Mouse (Mus musculus): ENCODE data around the gene Pex5. TPM values are rescaled to one million over a fixed set of nuclear protein-coding genes. Genes with fewer than 3 reads are reported as not detected.
"Not testable (repeated sequence)": the region's sequence is repeated elsewhere in the genome, so short reads cannot be mapped to it uniquely, and the experiment has no call there.

The Pex5 gene
- total RNA-seq, 2 experiments from 2014 or later, result 93.1 to 104 TPM

DNA sequence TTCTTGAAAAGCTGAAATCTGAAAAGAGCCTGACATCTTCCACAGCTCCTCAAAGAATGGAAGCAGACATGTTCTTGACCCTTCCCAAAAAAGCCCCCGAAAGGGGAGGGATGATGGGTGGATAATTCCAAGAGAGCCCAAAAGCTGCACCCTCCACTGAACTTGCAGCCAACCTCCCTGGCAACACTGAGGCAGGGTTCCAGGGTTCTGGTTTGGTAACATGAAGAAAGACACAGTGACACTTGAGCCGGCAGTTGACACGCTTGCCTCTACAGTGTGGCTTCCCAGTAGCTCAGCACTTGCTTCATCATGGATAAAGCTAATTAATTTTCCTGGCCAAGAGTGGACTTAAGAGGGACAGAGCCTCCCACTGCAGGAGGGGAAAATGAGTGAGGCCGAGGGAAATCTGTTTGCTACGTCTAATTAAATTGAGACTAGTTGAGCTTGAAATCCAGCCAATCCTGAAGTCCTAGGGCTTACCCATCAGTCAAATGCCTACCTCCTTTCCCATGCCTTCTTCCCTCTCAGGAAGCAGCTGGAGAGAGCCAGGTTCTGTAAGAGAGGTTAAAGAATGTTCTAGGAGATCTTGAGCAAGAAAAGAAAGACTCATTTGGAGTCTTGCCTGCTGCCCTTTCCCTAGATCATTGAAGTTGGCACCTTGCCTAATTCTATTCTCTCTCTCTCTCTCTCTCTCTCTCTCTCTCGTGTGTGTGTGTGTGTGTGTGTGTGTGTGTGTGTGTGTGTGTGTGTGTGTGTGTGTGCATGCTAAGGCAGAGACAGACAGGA, 13.1 kb upstream of the Pex5 start:
- DNase-seq, result no peak

DNA sequence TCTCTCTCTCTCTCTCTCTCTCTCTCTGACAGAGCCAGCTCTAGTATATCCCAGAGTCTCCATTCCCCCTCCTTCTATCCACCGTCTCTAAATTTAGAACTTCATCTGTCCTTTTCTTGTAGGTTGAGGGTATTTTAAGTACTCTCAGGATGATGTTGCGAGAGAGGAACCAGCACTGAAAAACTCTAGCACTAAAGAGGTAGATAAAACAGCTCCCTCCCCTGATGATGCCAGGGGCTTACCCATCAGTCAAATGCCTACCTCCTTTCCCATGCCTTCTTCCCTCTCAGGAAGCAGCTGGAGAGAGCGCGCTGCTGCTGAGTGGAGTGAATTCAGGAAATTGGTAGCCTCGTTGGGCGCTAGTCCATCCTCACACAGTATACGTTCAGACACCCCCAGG, 12.4 kb upstream of the Pex5 start:
- no peak for DNase-seq

- DNase-seq, result peak; percentile 48
Measured at GRCm38 (mm10) chr6:124426604-124427003, 11.7 kb upstream of the Pex5 start.

- DNase-seq, result no peak
Measured at GRCm38 (mm10) chr6:124425523-124425922, 10.7 kb upstream of the Pex5 start.

GRCm38 (mm10) chr6:124425042-124425441, 10.2 kb upstream of the Pex5 start:
- peak; percentile 53 for DNase-seq

GRCm38 (mm10) chr6:124424068-124424498, 9.2 kb upstream of the Pex5 start:
- no peak for DNase-seq

GRCm38 (mm10) chr6:124418686-124419085, 3.8 kb upstream of the Pex5 start:
- DNase-seq, result no peak

DNA sequence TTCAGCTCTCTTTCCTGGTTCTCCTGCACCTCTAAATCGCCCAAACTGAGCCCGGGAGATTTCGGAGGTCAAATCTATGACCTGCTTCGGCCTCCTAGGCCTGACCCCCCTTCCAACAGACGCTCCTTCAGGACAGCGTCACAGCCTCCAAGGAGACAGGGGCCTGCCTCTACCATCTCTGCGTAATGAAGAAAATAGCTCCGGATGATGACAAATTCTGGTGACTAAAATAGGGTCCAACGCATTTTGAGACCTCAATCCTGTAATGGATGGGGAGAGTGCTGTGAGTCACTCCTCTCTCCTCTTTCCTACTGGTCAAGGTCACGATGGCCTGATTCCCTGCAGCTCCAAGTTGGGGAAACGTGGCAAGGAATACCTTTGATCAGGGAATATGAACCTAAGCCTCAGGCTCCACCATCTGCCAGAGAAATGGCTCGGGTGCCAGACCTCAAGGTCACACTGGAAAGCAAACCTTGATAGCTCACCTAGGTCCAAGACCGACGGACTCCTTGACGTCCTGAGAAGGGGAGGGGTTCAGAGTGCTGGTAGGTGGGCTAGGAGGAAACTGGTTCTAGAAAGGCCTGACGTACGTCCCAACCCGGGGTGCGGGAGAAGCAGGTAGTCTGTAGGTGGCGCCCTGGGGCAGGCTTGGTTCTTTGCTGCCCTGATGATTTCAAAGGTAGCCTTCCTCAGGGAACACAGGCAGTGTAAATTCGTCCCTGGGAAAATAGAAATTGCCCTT, 651 bp upstream of the Pex5 start:
- peak; percentile 94 for DNase-seq

GRCm38 (mm10) chr6:124414150-124414926, 529 bp downstream of the Pex5 start:
- peak; percentile 59 for DNase-seq

DNA sequence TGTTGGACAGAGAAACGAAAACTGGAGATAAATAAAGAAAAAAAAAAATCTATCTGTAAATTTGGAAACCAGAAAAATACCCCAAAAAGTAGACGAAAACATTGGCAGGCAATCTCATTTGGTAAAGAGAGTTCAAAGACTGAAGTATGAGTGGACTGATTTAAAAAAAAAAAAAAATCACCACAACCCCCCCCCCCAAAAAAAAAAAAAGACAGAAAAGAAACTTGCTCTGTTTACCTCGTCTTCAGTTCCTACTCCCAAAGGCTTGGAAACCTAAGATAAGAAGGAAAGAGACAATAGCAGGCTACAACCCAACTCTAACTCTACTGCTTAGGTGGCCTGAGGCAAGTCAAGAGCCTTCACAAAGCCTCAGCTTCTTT, 1.1 kb downstream of the Pex5 start:
- no peak for DNase-seq

DNA sequence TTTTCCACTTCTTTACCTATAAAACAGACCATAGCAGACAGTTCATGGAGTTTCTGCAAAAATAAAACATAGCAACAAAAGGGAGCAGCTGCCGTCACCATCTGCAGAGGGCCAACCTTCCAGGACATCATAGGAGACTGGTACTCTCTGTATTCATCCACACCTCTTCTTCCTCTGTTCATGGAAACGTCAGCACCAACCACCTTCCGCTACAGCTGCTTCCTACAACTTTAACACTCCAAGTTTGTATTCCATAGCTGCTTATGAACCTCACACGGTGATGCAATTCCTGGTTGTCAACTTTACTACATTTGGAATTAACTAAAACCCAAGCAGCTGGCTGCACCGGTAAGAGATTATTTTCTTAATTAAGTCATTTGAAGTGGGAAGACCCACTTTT, 6.5 kb downstream of the Pex5 start:
- DNase-seq, result no peak

DNA sequence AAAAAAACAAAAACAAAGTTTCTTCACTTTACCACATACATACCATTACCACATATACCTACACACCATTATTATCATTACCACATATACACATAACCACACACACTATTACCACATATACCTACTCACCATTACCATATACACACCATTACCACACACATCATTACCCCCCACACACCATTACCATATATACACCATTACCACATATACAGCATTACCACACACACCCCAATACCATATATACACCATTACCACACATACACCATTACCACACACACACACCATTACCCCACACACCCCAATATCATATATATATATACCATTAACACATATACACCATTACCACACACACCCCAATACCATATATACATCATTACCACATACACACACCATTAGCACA, 7.7 kb downstream of the Pex5 start:
- no peak for DNase-seq

GRCm38 (mm10) chr6:124406326-124406725, 8.5 kb downstream of the Pex5 start:
- DNase-seq, result no peak

DNA sequence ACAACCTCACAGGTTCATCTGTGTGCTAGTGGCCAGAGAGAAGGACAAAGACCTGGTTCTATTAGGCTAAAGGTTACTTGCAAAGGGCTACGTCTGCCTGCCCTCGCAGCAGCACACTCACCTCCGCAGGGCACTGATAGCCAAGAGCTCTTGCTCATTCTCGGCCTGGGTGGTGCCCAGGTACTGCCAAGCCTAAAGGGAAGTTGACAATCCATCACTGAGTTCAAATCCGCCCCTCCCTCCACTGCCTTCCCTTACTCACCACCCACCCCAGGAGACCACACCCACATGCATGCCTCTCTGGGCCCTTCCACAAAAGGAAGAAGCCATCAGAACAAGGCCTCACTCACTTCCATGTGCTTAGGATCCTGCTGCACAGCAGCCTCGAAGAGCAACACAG, 15.1 kb downstream of the Pex5 start:
- no peak for DNase-seq

GRCm38 (mm10) chr6:124394991-124395390, 19.9 kb downstream of the Pex5 start:
- DNase-seq, result not testable (repeated sequence)

DNA sequence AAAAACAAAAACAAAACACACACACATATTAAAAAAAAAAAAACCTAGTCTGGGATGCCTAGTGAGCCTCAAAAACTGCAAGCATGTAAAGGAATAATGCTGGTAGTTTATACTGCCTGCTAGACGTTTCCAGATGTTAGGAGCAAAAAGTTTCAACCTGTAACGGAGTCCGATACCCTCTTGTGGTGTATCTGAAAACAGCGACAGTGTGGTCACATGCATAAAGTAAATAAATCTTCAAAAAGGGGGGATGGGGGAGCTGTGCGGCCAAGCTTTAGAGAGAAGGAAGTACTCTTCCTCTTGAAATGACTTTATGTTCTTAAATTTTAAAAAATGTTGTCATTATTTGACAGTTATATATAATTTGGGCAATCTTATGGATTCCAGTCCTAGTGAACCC, 34.7 kb downstream of the Pex5 start:
- no peak for DNase-seq

DNA sequence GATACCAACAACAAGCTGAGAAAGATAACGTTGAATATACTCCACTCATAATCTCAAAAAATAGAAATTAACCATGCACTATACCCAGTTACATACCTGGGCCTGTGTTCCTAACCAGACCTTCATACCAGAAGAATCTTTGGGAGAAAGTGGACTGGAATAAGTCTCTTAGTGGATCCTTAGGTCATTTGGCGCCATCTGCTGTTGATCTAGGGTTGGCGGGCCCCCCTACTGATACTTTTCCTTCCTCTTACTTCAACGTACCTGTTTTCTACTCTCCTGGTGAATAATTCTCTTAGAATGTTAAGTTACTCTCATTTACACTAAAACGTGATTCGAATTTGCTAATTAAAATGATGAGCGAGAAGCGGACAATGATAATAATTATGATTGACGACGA, 35.5 kb downstream of the Pex5 start:
- peak; percentile 74 for DNase-seq

GRCm38 (mm10) chr6:124377494-124378255, 37.2 kb downstream of the Pex5 start:
- no peak for DNase-seq

DNA sequence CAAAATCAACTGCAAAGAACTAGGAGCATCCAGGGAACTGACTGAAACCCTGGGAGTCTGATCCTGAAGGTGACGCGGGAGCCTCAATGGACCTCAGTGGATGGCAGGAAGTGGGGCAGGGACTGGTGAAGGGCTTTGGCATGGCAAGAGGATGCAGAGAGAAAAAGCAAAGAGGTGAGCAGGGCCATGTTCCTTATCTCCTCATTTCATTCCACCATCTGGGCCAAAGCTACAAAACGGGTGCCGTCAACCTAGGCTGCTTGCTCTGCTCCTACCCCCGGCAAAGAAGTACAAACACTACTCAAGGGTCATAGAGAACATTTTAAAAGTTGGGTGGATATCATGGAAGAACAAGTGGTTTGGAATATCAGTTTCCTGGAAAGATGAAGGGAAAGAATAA, 38.6 kb downstream of the Pex5 start:
- DNase-seq, result no peak

DNA sequence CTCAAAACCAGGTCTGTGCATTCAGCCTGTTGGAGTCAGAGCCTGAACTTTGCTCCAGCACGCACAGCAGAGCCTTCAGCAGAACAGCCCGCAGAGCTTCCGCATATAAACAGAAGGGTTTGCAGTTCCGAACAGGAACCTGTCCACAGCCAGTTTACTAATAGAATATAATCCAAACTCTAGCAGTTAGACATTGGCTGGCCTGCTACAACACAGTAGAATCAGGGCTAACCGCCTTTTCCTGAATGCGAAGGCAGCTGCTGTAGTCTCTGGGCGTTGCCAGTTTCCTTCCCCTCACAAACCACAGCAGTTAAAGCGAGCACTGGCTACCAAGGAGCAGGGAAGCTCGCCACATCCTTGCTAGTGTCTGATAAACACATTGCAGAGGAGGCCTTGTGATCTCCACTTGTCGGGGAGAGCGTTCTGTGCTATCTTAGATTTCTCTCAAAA, 39.4 kb downstream of the Pex5 start:
- DNase-seq, result no peak

DNA sequence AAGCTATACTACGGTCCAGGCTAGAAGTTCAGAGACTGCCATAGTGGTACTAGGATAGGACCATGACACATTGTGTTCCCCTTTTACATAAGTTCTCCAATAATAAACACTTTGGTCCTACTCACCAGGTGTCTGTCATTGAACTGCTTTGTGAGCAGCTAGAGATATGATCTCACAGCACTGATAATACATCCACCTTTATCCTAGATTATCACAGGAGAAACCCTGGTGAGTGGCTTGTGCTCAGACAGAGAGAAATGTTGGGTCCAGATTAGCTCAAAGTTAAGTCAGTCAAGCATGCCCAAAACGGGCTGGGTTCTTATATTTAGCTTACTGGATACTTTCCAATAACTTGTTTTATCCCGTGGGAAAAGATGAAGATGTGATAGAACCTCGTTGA, 40.2 kb downstream of the Pex5 start:
- DNase-seq, result no peak

DNA sequence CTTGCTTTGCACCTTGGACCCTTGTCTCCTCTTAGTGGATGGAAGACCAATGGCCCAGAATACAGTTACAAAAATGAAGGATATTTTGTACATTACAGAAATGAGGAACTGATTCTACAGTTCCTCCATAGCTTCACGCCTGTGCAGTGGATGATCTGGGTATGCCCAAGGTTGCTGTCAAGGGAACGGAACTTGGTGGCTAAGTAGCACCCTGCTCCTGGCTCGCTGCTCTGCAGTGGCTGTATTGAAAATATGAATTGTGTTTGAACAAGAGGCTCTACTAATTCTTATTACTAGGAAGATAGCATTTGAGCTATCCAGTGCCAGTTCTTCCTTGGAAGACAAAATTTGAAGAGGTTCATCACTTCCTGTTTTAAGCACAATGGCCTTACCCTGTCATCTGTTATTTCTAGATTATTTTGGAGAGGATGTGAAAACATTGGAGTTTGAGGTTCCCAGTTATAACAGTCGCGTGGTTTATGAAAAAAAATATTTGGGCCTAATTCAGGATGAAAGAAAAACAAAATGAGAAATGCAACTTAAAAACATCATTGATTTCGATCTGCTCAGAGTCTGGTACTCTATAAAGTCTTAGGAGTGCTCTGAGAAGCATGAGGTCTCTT, 41.2 kb downstream of the Pex5 start:
- no peak for DNase-seq

All from adrenal gland, postnatal 10 days (tissue).